Mouse (Mus musculus) G1E (cell line): Measurements from ENCODE around the gene Kcnab1. TPM values are rescaled to one million over a fixed set of nuclear protein-coding genes. Genes with fewer than 3 reads are reported as not detected.

Experiments used
- ATAC-seq: 2 replicates; pipeline ENCODE4 v1.8.0; 2016; ENCODE audit warnings: mild to moderate bottlenecking; ENCODE audit not compliant: insufficient number of reproducible peaks, poor library complexity, low FRiP score, severe bottlenecking; ENCODE audit errors: extremely low read depth
- DNase-seq: peaks from one replicate; pipeline ENCODE4 v3.0.0; 2012; ENCODE audit warnings: low spot score
- H3K27me3 ChIP-seq: 2 replicates; pipeline ENCODE4 v1.6.1; 2012; ENCODE audit warnings: mild to moderate bottlenecking, low read length, inconsistent platforms; ENCODE audit not compliant: insufficient read depth
- H3K36me3 ChIP-seq: replicated peaks from 2 replicates; pipeline ENCODE3; 2012; ENCODE audit warnings: mild to moderate bottlenecking, inconsistent platforms
- H3K4me1 ChIP-seq: 2 replicates; pipeline ENCODE4 v1.6.1; 2012; ENCODE audit warnings: low read depth, low read length, inconsistent platforms, mixed read lengths; ENCODE audit not compliant: insufficient read depth
- H3K4me3 ChIP-seq: 2 replicates; pipeline ENCODE4 v1.5.1; 2012; ENCODE audit warnings: low read depth, mild to moderate bottlenecking, inconsistent platforms, low read length, moderate library complexity, mixed read lengths
- H3K9me3 ChIP-seq: replicated peaks from 2 replicates; pipeline ENCODE4 v1.6.1; 2012; ENCODE audit warnings: inconsistent platforms
- CTCF ChIP-seq: IDR thresholded peaks from 2 replicates; pipeline ENCODE4 v1.5.1; 2012; ENCODE audit warnings: low read depth, low read length, inconsistent platforms, mixed read lengths
- GATA1 ChIP-seq: IDR thresholded peaks from 2 replicates; pipeline ENCODE4 v1.6.1; 2012; ENCODE audit warnings: borderline replicate concordance, low read length, inconsistent platforms, mixed read lengths
- GATA2 ChIP-seq: IDR thresholded peaks from 2 replicates; pipeline ENCODE4 v1.6.1; 2012; ENCODE audit warnings: low read depth, low read length, inconsistent platforms, borderline replicate concordance
- POLR2AphosphoS5 ChIP-seq: IDR thresholded peaks from 2 replicates; pipeline ENCODE4 v1.6.1; 2012; ENCODE audit warnings: low read depth, low read length, inconsistent platforms; ENCODE audit not compliant: insufficient replicate concordance
- TAL1 ChIP-seq: conservative IDR thresholded peaks from 2 replicates; pipeline ENCODE4 v1.6.1; 2012; ENCODE audit warnings: low read depth, low read length, inconsistent platforms, mixed read lengths
- polyA plus RNA-seq: library from polyadenylated mRNA; stranded (reverse); fragments of >175 nt; gene quantifications from 2 replicates; pipeline ENCODE4 v1.2.3, GENCODE M21; 2012
- total RNA-seq, 2 experiments: library from RNA; stranded (forward) in 1 of 2; stranded (reverse) in 1 of 2; fragments of 200-1000 nt in 1 of 2; fragments of >200 nt in 1 of 2; fragmentation: Nextera tagmentation in 1 of 2; gene quantifications; 2 replicates each; pipeline ENCODE4 v1.2.3; 2014 to 2017

The Kcnab1 gene
- total and polyA plus RNA-seq, 3 experiments, result 0.22 TPM; not detected in 2

DNA sequence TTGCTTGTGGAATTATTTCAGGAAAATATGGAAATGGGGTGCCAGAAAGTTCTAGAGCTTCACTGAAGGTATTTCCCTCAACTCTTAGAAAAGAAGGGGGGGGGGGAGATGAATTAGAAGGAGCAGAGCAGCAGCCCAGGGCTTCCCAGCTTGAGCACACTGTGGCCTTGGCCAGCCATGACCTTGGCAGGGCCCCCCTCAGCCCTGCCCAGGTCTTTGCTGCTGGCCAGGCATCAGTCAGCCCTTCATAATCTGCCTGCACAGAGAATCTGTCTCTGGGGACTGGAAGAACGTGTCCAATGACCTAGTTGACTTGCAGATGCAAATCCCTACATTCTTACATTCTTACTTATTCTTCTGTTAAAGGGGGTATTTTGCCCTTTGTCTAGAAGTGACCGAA is 249.1 kb downstream of the Kcnab1 start:
- DNase-seq (no peak), ATAC-seq (no peak)
- no peak for TF ChIP-seq GATA1
- no peak for TF ChIP-seq POLR2AphosphoS5
- no peak for TF ChIP-seq GATA2
- TF ChIP-seq CTCF, result no peak
- TF ChIP-seq TAL1, result no peak
- Histone ChIP-seq H3K4me3 (no peak overlapping the region), H3K4me1 (no peaks in the 10 kb centered on the region), H3K36me3 (peaks cover 15% of the 10 kb centered on the region), H3K9me3 (no peaks in the 10 kb centered on the region), H3K27me3 (no peaks in the 10 kb centered on the region)

GRCm38 (mm10) chr3:65358841-65359240 is 249.7 kb downstream of the Kcnab1 start:
- ATAC-seq (no peak), DNase-seq (no peak)
- TF ChIP-seq GATA2 (no peak), POLR2AphosphoS5 (no peak), TAL1 (no peak), GATA1 (no peak), CTCF (no peak)
- Histone ChIP-seq H3K9me3 (no peaks in the 10 kb centered on the region), H3K36me3 (peaks cover 17% of the 10 kb centered on the region), H3K4me1 (no peaks in the 10 kb centered on the region), H3K4me3 (no peak overlapping the region), H3K27me3 (no peaks in the 10 kb centered on the region)

DNA sequence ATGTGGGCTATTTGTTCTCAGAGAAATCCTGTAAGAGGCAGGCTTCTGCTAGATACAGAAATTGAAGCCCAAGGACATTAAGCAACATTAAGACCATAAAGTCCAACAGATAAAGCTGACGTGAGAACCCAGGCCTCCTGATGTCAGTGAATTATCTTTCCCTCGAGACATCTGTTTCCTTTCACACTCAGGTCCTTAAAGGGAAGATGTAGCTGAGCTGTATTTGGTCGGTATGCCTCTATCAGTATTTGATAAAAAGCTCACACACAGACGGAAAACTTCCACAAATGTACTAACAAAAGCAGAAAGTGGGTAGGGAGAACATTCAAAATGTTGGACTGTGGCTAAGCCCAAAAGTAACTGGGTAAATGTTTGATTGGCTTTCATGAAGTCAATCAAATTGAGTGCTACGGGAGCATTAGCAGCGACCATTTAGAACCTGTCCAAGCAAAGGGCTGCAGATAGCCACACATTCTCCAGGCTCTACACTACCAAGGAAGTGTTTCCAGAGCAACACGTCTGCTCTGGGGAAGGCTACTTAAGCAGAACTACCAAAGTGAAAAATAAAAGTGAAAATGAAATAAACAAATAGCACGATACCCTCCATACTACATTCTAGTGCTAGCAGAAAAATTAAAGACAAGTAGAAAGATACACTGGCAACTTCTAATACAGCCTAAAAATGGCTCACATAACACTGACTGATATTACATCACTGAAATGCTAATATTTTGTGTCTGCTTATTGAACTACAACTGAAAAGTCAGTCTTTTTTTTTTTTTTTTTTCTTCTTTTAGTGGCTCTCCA is 251.2 kb downstream of the Kcnab1 start:
- H3K9me3 ChIP-seq, result no peaks in the 10 kb centered on the region
- TF ChIP-seq GATA2 (no peak), POLR2AphosphoS5 (no peak), GATA1 (no peak), TAL1 (no peak), CTCF (no peak)
- DNase-seq, result no peak
- H3K4me1 ChIP-seq, result no peaks in the 10 kb centered on the region
- no peaks in the 10 kb centered on the region for H3K27me3 ChIP-seq
- no peak for ATAC-seq
- no peak overlapping the region for H3K4me3 ChIP-seq
- H3K36me3 ChIP-seq, result peaks cover 25% of the 10 kb centered on the region

GRCm38 (mm10) chr3:65363438-65363837 is 254.3 kb downstream of the Kcnab1 start:
- no peaks in the 10 kb centered on the region for H3K9me3 ChIP-seq
- H3K27me3 ChIP-seq, result no peaks in the 10 kb centered on the region
- no peak overlapping the region for H3K4me3 ChIP-seq
- DNase-seq (no peak), ATAC-seq (no peak)
- H3K4me1 ChIP-seq, result 0 out of 2 replicates have a peak, but pooled peaks cover 3% of the 10 kb centered on the region
- H3K36me3 ChIP-seq, result peaks cover 37% of the 10 kb centered on the region
- TF ChIP-seq CTCF, result no peak
- TF ChIP-seq TAL1, result no peak
- no peak for TF ChIP-seq POLR2AphosphoS5
- TF ChIP-seq GATA2, result no peak
- no peak for TF ChIP-seq GATA1

DNA sequence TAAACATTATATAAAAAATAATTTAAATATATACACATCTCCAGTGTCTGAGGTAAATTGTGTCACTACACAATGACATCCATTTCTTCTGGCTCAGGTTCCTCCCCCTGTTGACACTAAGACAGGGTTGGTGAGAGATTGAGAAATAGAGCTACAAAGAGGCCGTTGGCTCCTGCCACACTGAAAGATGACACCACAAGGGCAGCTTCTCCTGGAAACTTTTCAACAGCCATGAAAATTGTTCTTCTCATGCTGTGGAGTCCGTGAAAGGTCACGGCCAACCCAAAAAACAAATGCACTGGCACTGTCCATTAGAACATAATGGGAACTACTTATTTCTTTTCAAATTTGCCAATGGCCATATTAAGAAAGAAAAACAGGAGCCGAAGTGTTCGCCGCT is 256.0 kb downstream of the Kcnab1 start:
- Histone ChIP-seq H3K27me3 (no peaks in the 10 kb centered on the region), H3K36me3 (peaks cover 46% of the 10 kb centered on the region), H3K4me3 (no peak overlapping the region), H3K4me1 (0 out of 2 replicates have a peak, but pooled peaks cover 3% of the 10 kb centered on the region), H3K9me3 (no peaks in the 10 kb centered on the region)
- ATAC-seq (no peak), DNase-seq (no peak)
- no peak for TF ChIP-seq GATA1
- no peak for TF ChIP-seq CTCF
- TF ChIP-seq TAL1, result no peak
- no peak for TF ChIP-seq POLR2AphosphoS5
- no peak for TF ChIP-seq GATA2

DNA sequence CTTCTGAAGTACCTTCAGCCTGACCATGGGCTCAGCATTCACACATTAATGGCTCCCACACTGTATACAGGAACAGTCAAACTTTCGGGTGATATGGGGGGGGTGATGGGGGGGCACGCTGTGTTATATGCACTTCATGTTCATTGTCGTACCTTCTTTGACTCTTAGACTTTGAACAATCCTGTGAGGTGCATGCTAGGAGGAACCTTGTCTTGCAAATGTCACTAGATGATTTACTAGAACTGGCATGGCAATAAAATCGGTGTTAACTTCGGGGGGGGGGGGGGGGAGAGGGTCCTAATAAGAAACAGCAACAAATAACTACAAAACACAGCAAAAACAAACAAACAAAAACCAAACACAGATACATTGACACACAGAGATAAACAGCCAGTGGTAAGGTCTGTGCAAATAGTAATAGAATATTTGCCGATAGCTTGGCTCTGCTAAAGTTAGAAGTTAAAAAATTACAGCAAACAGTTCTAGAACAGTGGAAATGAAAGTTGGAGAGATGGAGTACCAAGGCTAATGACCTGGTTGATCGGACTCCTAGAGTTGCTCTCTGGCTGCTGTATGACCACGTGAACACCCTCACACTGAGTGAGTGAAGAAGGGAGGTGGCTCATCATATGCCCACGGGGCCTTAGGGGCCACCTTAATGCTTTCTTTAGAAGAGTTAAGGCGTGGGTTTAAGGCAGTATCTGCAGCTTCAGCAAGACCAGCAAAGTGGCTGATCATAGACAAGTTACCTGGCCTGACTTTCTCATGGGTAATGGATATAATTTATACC is 256.9 kb downstream of the Kcnab1 start:
- Histone ChIP-seq H3K27me3 (no peaks in the 10 kb centered on the region), H3K4me1 (0 out of 2 replicates have a peak, but pooled peaks cover 3% of the 10 kb centered on the region), H3K9me3 (no peaks in the 10 kb centered on the region), H3K36me3 (peaks cover 54% of the 10 kb centered on the region), H3K4me3 (no peak overlapping the region)
- TF ChIP-seq TAL1 (no peak), POLR2AphosphoS5 (no peak), GATA1 (no peak)
- ATAC-seq (no peak), DNase-seq (no peak)
